Mouse (Mus musculus): Measurements from ENCODE around the gene Trp53i11.

DNA sequence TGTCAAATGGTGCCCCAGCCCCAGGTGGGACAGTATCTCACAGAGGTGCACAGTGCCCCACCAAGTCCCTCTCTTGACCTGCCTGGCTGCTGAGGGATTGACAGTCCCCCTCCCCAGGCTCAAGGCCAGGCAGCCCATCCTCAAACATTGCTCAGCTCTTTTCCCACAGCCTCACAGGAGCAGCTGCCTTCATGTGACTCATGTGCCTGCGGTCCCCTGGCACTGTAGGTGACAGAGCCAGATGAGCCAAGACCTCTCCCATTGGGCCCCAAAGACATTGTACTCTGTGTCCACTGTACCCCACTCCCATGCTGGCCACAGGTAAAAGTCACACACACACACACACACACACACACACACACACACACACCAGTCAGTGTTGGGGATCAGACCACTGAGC is 18.8 kb downstream of the Trp53i11 start:
- TF ChIP-seq POLR2A (IDR thresholded peaks at IDR 0.05; ENCODE audit: low read depth, low read length) (no peak), CTCF (IDR thresholded peaks at IDR 0.05; ENCODE audit: borderline replicate concordance, insufficient read depth, low read length) (no peak)

All from embryonic fibroblast, embryonic 13.5 days (primary cell).